Mouse (Mus musculus): ENCODE measurements at regions not wholly inside any gene's neighbourhood (a gene's known extent, or its start where the extent isn't known, plus 50 kb on each side); places are given as distances from the start of the nearest gene placed in this dataset.
A peak's percentile ranks its signal among the peaks of the same experiment; 100 is the strongest.

DNA sequence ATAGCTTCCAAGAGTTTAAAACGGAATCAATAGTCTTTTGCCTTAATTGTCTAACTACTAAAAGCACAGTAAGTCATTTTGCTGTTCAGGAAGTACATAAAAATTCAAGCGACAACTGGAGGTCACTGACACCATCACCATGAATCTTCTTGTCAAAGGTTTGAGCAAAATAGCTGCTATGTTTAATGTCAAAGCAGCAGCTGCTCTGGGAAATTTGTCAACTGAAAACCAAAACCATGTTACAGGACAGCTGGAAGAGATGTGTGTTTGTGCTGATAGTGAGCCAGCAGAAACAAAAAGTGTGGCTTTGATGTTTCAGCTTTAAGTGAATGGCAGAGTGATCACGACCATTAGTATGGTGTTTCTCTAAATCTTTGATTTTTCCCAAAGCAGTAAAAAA, 100.7 kb downstream of the Il13ra2 start:
- DNase-seq (ENCODE audit: low spot score) = peak; percentile 0

DNA sequence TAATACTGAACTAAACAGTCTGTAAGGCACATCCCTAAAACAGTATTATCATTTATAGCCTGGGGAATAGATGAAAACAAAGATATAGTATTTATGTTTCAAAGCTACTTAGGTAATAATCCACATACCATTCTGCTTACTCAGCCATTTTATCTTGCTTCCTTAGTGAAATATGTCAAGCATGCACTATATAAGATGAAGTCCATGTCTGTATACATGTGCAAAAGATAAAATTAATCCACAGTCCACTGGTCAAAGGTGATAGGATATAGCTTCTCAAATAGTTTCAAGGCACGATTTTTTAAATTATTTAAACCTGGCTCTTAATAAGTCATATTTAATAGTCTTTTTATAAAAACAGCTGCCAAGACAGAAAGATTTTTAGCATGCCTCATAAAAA, 102.8 kb downstream of the Il13ra2 start:
- no peak for DNase-seq (ENCODE audit: low spot score)
